Mouse (Mus musculus): ENCODE data around the gene Scn3a.

DNA sequence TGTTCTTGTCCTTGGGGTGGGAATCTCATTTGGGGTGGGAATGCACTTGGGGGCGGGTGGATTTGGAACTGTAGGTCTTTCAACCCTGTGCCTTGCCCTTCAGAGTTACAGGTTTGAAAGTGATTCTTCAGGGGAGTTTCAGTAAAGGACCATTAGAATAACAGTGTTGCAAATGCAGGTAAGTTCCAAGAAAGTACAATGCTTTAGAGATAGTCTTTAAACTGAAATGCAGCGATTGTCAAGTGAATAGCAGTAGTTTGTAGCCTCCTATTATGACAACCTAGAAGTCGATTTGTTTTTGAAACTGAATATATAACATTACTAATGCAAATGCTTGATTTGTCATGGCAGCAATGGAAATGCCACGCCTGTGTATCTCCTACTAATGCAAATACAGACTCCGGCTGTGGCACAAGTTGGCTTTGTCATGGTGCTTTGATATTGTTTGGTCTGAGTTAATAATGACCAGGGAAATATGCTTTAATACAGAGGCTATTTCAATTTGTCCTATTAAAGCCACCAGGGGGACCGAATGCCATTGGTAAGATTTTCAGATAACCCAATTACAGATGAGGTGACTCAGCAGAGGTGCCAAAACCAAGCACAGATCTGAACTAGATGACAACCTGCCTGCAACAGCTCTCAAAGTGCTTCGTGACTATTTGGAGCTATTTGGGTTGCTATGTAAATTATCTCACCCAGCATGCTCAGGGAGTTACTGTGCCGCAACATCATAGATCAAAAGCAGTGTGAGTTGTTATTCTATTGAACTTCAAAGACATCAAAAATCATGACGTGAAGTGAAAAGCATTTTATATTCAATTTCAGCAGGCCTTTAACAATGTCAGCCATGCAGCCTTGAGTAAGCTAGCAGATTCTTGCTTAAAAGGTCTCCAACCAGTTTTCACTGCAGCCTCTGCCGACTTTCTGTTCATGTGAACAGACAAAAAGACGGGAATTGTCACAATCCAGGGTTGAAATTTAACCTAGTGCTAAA is 145.9 kb downstream of the Scn3a start:
- TF ChIP-seq POLR2A (IDR thresholded peaks at IDR 0.05; ENCODE audit: insufficient read depth, low read depth, low read length) = no peak
- TF ChIP-seq CTCF (IDR thresholded peaks at IDR 0.05; ENCODE audit: insufficient read depth, low read depth, low read length) = no peak
